Mouse (Mus musculus) liver, embryonic 15.5 days (tissue): ENCODE measurements around the gene Gal. TPM values are rescaled to one million over a fixed set of nuclear protein-coding genes. Genes with fewer than 3 reads are reported as not detected.

Source experiments
- ATAC-seq: fragments of 200-750 bp; cut with Nextera tagmentation; 2 replicates; pipeline ENCODE4 v1.8.0; 2017; ENCODE audit warnings: moderate number of reproducible peaks, mild to moderate bottlenecking, moderate library complexity; ENCODE audit not compliant: insufficient read depth
- H3K27ac ChIP-seq: fragments of 300-500 bp; sonication (generic); replicated peaks from 2 replicates; pipeline ENCODE4 v1.5.1; 2015; ENCODE audit warnings: mild to moderate bottlenecking, inconsistent platforms
- H3K27me3 ChIP-seq: fragments of 300-500 bp; sonication (generic); 2 replicates; pipeline ENCODE4 v1.6.1; 2015; ENCODE audit warnings: mild to moderate bottlenecking, inconsistent platforms
- H3K36me3 ChIP-seq: fragments of 300-500 bp; sonication (generic); replicated peaks from 2 replicates; pipeline ENCODE4 v1.6.1; 2015; ENCODE audit warnings: moderate library complexity, mild to moderate bottlenecking, inconsistent platforms
- H3K4me1 ChIP-seq: fragments of 300-500 bp; sonication (generic); replicated peaks from 2 replicates; pipeline ENCODE4 v1.6.1; 2015; ENCODE audit warnings: inconsistent platforms
- H3K4me2 ChIP-seq: fragments of 300-500 bp; sonication (generic); 2 replicates; pipeline ENCODE4 v1.6.1; 2015; ENCODE audit warnings: moderate library complexity, mild to moderate bottlenecking, inconsistent platforms
- H3K4me3 ChIP-seq: fragments of 300-500 bp; sonication (generic); replicated peaks from 2 replicates; pipeline ENCODE4 v1.5.1; 2015; ENCODE audit warnings: mild to moderate bottlenecking, inconsistent platforms
- H3K9ac ChIP-seq: fragments of 300-500 bp; sonication (generic); 2 replicates; pipeline ENCODE4 v1.6.1; 2015; ENCODE audit warnings: moderate library complexity, mild to moderate bottlenecking, inconsistent platforms
- H3K9me3 ChIP-seq: fragments of 300-500 bp; sonication (generic); replicated peaks from 2 replicates; pipeline ENCODE4 v1.6.1; 2016; ENCODE audit warnings: inconsistent platforms
- WGBS: fragments of 180-500 bp; shearing (Covaris S2); methylation state at CpG from one replicate; pipeline ENCODE4 v1.1.7; 2015; ENCODE audit warnings: mixed read lengths; ENCODE audit not compliant: insufficient replicate concordance; 5-methylcytosine and 5-hydroxymethylcytosine counted together
- polyA plus RNA-seq: library from polyadenylated mRNA; unstranded; fragments of >200 nt; fragmentation: Nextera tagmentation; extraction: Ambion mirVana; gene quantifications from 2 replicates; pipeline ENCODE4 v1.2.1, GENCODE M21; 2015

Gal gene
- polyA plus RNA-seq, result 0.12 and 0.15 TPM in 2 replicates

DNA sequence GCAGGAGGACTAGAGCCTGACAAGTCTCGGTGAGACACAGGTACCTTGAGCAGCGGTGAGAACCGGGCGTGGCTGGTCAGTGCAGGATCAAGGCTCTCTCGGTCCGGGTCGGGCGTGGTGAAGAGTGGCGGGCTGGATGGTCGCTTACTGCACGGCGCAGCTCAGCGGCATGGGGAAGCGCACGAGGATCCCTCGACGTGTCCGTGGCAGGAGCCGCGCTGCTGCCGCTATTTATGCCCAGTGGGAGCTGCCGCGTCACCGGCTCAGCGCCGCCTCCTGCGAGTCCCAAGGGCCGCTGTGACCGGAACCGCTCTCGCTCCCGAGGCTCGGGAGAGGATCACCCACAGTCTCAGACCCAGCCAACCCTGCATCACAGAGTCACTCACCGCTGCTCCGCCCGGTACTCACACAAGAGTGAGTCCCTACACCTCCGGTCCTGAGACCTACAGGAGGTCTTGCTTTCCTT is at the start of gene Gal:
TSS of gene Gal (minus strand) at position 277 of the 466 bp plus-strand sequence.
- peaks cover 7% of the 10 kb centered on the region; the same call in 1 of the 2 replicates for H3K4me1 ChIP-seq
- H3K9ac ChIP-seq, result no peak within 1 kb of the TSS
- H3K9me3 ChIP-seq, result no peaks in the 10 kb centered on the region
- no peaks in the 10 kb centered on the region for H3K36me3 ChIP-seq
- 3% methylated on average over 37 of the region's 37 CpGs for WGBS
- H3K4me2 ChIP-seq, result peak within 1 kb of the TSS; percentile 40
- no peak within 1 kb of the TSS for H3K27ac ChIP-seq
- peaks cover 58% of the 10 kb centered on the region for H3K27me3 ChIP-seq
- ATAC-seq, result no peak
- H3K4me3 ChIP-seq, result 0 out of 2 replicates have a peak within 1 kb of the TSS, but pooled peaks have one; percentile 10

DNA sequence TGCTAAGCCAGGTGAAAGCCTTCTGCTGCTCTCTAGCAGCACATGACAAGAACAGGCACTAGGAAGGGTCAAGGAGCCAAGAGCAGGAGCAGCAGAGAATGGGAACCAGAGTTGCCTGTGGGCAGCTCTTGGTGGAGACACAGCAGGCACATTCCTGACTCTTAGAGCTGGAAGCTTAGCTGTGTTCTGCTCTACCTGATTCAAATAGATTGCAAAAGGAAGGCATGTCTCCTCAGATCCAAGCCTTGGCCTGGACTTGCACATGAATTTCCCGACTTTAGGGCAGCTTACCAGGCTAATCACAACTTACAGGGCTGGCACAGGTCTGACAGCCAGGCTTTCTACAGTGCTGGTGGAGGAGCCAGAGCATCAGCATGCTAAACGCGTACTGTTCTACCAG is 45.6 kb upstream of the Gal start:
- no peak overlapping the region for H3K4me3 ChIP-seq
- H3K27me3 ChIP-seq, result no peaks in the 10 kb centered on the region
- no peak overlapping the region for H3K4me2 ChIP-seq
- no peak overlapping the region for H3K27ac ChIP-seq
- no peak for ATAC-seq
- peaks cover 100% of the 10 kb centered on the region for H3K36me3 ChIP-seq
- H3K9ac ChIP-seq, result no peak overlapping the region
- 82% methylated on average over 3 of the region's 3 CpGs for WGBS
- H3K9me3 ChIP-seq, result no peaks in the 10 kb centered on the region
- no peaks in the 10 kb centered on the region for H3K4me1 ChIP-seq

DNA sequence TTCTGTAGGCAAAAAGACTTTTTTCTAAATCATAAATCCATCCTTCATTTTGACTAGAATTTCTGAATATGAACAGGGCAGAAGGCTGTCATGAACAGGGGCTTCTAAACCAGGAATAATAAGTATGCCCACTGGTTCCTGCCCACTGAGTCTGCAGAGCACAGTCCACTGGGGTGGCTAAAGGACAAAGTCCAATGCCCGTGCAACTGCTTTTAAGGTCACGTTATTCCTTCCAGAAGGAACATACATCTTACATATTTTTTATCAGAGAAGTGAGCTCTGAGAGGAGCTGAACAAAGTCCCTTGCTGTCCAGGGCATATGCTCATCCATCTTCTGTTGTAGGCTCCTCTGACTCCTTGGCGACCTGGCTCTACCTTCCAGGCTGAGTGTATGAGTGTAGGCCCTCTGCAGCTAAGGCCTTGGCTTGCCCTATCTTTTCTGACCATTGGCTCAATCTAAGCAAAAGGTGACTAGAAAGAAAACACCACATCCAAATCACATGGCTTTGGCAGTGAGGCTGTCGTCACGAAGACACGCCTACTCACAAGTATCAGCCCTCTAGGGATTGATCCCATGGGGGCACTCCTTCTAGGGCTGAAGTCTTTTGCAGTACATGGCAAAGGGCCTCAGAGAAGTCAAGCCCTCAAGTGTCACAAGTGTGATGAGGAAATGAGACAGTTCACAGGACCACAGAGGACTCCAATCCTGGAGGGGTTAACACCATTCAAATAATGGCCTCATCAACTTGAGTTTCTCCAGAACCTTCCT is 44.2 kb upstream of the Gal start:
- no peak overlapping the region for H3K9ac ChIP-seq
- H3K9me3 ChIP-seq, result no peaks in the 10 kb centered on the region
- H3K4me3 ChIP-seq, result no peak overlapping the region
- H3K4me2 ChIP-seq, result no peak overlapping the region
- no peak overlapping the region for H3K27ac ChIP-seq
- peaks cover 100% of the 10 kb centered on the region for H3K36me3 ChIP-seq
- WGBS, result 86% methylated on average over 6 of the region's 6 CpGs
- ATAC-seq, result no peak
- no peaks in the 10 kb centered on the region for H3K27me3 ChIP-seq
- no peaks in the 10 kb centered on the region for H3K4me1 ChIP-seq

DNA sequence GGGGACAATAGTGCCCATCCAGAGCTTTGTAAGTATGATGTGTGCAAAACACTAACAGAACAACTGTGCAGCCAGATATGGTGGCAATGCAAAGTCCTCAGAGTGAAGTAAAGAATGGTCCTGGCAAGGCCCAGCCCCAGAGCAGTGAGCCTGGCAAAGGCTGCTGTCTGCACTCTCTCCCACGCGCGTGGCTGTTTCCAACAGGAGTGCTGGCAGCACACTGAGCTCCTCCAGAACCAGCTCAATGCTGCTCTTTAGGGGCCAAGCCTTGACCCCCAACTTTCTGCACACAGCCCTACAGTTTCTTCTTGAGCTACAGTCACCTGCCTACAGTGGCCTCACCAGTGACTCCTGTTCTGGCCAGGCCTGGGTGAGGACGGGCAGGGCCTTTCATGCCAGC is 43.4 kb upstream of the Gal start:
- Histone ChIP-seq H3K4me1 (no peaks in the 10 kb centered on the region), H3K4me2 (no peak overlapping the region), H3K9me3 (no peaks in the 10 kb centered on the region), H3K36me3 (peaks cover 94% of the 10 kb centered on the region), H3K4me3 (no peak overlapping the region), H3K9ac (no peak overlapping the region), H3K27ac (no peak overlapping the region), H3K27me3 (no peaks in the 10 kb centered on the region)
- 92% methylated on average over 4 of the region's 4 CpGs for WGBS
- ATAC-seq, result no peak

DNA sequence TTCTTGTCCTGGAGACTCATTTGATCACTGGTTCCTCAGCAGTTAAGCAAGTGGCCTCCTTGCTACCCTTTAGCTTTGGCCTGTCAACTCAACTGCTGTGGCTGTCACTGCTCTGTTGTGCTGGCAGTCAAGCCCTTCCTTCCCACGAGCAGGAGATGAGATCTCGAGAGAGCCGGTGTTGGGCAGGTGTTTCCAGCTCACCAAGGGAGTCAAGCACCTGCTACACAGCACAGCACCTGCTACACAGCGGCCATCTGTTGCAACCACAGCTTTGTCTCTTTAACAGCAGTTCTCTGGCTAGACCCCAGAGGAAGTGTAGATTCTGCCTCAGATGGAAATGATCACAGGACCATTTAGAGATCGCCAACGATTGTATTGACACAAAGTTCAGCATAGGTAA is 37.3 kb upstream of the Gal start:
- Histone ChIP-seq H3K36me3 (peaks cover 33% of the 10 kb centered on the region), H3K4me2 (no peak overlapping the region), H3K27ac (no peak overlapping the region), H3K9me3 (no peaks in the 10 kb centered on the region), H3K4me1 (no peaks in the 10 kb centered on the region), H3K27me3 (no peaks in the 10 kb centered on the region), H3K4me3 (no peak overlapping the region), H3K9ac (no peak overlapping the region)
- no peak for ATAC-seq
- 47% methylated on average over 6 of the region's 6 CpGs for WGBS

DNA sequence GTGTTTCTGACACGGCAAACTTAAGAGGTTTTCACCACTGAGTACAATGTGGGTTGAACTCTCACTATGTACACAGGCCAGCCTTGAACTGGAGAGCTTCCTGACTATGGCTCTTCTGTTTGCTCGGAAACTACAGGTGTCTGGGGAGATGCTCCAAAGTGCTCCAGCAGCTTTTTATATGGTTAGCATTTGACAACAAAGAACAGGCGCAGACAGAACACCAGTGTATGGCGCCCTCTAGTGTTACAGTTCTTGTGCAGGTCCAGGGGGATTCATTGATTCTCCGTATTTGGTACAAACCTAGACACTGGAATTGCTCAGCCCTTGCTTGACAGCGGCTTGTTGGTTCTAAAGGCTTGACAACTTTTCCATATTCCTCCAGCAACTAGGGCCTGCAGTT is 36.8 kb upstream of the Gal start:
- Histone ChIP-seq H3K4me1 (no peaks in the 10 kb centered on the region), H3K9me3 (no peaks in the 10 kb centered on the region), H3K4me3 (no peak overlapping the region), H3K27me3 (no peaks in the 10 kb centered on the region), H3K9ac (no peak overlapping the region), H3K27ac (no peak overlapping the region), H3K36me3 (peaks cover 28% of the 10 kb centered on the region), H3K4me2 (no peak overlapping the region)
- no peak for ATAC-seq
- 27% methylated on average over 6 of the region's 6 CpGs for WGBS

DNA sequence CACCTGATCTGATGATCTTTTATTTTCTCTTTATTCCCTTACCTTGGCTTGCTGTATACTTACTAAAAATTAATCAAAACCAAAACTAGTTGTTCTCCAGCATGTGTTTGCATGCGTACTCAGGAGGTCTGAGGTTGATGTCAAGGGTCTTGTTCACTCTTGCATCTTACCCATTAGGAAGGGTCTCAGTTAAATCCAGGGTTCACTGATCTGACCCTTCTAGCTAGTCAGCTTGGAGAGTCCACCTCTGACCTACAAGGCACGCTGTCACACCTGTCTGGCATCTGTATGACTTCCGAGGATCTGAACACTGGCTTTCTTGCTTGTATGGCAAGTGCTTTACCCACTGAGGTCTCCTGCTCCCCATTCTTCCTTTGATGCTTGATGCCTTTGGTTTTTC is 36.4 kb upstream of the Gal start:
- WGBS, result 83% methylated on average over 3 of the region's 3 CpGs
- H3K4me1 ChIP-seq, result no peaks in the 10 kb centered on the region
- no peak overlapping the region for H3K4me2 ChIP-seq
- H3K36me3 ChIP-seq, result peaks cover 24% of the 10 kb centered on the region
- no peaks in the 10 kb centered on the region for H3K27me3 ChIP-seq
- H3K4me3 ChIP-seq, result no peak overlapping the region
- no peak overlapping the region for H3K27ac ChIP-seq
- H3K9ac ChIP-seq, result no peak overlapping the region
- no peaks in the 10 kb centered on the region for H3K9me3 ChIP-seq
- ATAC-seq, result no peak

DNA sequence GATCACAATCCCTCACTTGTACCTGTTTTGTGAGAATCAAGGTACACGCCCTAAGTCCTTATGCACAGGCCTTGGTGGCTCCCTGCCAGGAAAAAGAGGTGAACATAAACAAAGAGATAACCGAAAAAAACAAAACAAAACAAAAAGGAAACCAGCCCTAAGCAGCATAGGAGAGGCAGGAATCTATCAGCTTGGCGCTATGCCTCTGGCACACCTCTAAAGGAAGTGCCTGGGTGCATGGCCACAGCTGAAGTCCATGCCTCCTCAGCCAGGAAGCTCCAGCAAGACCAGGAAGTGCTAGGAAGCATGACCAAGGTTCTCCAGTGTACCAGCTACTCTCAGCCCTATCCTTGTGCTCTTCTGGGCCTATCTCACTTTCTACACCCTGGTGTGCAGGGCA is 34.9 kb upstream of the Gal start:
- 55% methylated on average over 3 of the region's 3 CpGs for WGBS
- H3K36me3 ChIP-seq, result 0 out of 2 replicates have a peak, but pooled peaks cover 9% of the 10 kb centered on the region
- no peak overlapping the region for H3K4me3 ChIP-seq
- H3K9ac ChIP-seq, result no peak overlapping the region
- no peak overlapping the region for H3K27ac ChIP-seq
- H3K4me1 ChIP-seq, result no peaks in the 10 kb centered on the region
- H3K27me3 ChIP-seq, result no peaks in the 10 kb centered on the region
- H3K9me3 ChIP-seq, result no peaks in the 10 kb centered on the region
- no peak overlapping the region for H3K4me2 ChIP-seq
- no peak for ATAC-seq

DNA sequence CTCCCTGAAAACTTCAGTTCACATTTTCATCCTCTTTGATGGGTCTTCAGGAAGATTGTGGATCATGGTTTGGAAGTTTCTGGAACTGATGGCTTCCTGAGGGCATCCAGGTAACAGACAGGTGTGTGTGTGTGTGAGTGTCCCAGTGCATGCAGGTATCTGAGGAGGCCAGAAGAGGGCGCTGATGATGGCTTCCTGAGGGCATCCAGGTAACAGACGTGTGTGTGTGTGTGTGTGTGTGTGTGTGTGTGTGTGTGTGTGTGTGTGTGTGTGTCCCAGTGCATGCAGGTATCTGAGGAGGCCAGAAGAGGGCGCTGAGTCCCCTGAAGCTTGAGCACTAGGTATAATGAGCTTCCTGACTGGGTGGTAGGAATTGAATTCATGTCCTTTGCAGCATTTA is 33.0 kb upstream of the Gal start:
- no peak for ATAC-seq
- Histone ChIP-seq H3K27me3 (no peaks in the 10 kb centered on the region), H3K4me2 (no peak overlapping the region), H3K4me1 (no peaks in the 10 kb centered on the region), H3K9me3 (no peaks in the 10 kb centered on the region), H3K36me3 (no peaks in the 10 kb centered on the region), H3K9ac (no peak overlapping the region), H3K4me3 (no peak overlapping the region), H3K27ac (no peak overlapping the region)
- 47% methylated on average over 3 of the region's 3 CpGs for WGBS

DNA sequence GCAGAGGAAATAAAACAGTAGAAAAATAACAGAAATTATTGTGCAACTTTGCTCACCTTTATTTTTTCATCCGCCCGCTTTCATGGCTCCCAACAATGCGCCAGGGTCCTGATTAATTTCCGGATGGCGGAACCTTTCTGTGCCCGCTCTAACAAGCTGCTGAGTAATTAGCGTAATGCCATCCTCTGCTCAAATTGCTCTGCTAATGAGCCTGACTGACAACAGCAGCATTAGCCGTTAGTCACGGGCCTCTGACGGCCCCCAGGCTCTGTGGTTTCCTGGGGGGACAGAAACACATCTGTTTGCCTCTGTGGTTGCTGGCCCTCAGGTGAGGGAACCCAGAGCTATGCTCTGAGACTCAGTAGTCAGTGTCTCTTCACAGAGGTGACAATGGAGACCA is 26.7 kb upstream of the Gal start:
- Histone ChIP-seq H3K27me3 (no peaks in the 10 kb centered on the region), H3K36me3 (no peaks in the 10 kb centered on the region), H3K4me2 (no peak overlapping the region), H3K9ac (no peak overlapping the region), H3K9me3 (no peaks in the 10 kb centered on the region), H3K4me3 (no peak overlapping the region), H3K27ac (no peak overlapping the region), H3K4me1 (no peaks in the 10 kb centered on the region; the same call in 1 of the 2 replicates)
- 49% methylated on average over 10 of the region's 10 CpGs for whole genome bisulfite sequencing
- ATAC-seq, result no peak

DNA sequence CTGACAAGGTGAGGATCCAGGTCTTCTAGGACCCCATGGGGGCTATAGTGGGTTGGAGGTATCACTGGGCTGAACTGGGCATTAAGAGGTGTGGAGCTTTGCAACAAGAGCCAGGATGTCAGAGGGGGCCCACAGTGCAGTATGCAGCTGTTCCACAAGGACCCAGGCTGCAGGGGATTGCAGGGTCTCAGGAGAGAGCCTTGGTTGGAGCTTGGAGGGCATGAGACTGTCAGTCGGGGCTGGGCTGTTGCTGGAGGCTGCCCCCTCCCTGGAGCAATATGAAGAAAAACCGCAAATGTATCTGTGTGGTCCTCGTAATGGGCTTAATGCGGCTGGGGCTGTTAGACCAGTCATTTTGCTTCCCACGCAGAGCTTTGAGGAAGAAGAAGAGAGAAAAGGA is 26.3 kb upstream of the Gal start:
- no peaks in the 10 kb centered on the region; the same call in 1 of the 2 replicates for H3K4me1 ChIP-seq
- ATAC-seq, result no peak
- H3K9me3 ChIP-seq, result no peaks in the 10 kb centered on the region
- H3K27me3 ChIP-seq, result no peaks in the 10 kb centered on the region
- no peak overlapping the region for H3K27ac ChIP-seq
- H3K4me3 ChIP-seq, result no peak overlapping the region
- H3K36me3 ChIP-seq, result no peaks in the 10 kb centered on the region
- no peak overlapping the region for H3K4me2 ChIP-seq
- 25% methylated on average over 5 of the region's 5 CpGs for WGBS
- H3K9ac ChIP-seq, result no peak overlapping the region

DNA sequence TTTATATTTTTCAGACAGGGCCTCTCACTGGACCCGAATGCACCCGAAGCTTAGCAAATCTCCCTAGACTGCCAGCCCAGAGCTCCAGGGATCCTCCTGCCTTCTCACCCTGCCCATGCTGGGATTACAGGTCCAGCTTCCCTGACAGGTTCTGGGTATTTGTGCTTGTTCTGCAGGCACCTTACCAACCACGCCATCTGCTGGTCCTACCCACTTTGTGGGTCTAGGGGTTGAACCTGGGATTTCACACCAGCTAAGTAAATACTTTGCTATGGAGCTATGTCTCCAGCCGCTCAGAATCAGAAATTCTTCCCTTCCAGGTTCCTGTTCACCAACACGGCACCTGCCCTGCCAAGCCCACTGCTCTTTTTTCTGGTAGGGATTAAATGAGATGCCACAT is 23.6 kb upstream of the Gal start:
- Histone ChIP-seq H3K9ac (no peak overlapping the region), H3K9me3 (no peaks in the 10 kb centered on the region), H3K4me3 (no peak overlapping the region), H3K27ac (no peak overlapping the region), H3K27me3 (no peaks in the 10 kb centered on the region), H3K4me2 (no peak overlapping the region), H3K4me1 (no peaks in the 10 kb centered on the region; the same call in 1 of the 2 replicates), H3K36me3 (no peaks in the 10 kb centered on the region)
- ATAC-seq, result no peak
- WGBS, result 58% methylated on average over 5 of the region's 5 CpGs
